Mouse (Mus musculus) hindbrain, postnatal 0 days (tissue): ENCODE results near the gene Igfbp2. TPM values are rescaled to one million over a fixed set of nuclear protein-coding genes. Genes with fewer than 3 reads are reported as not detected.
A peak's percentile ranks its signal among the peaks of the same experiment; 100 is the strongest.

Experiments
- ATAC-seq: fragments of 200-750 bp; cut with Nextera tagmentation; 2 replicates; pipeline ENCODE4 v1.8.0; 2017; ENCODE audit warnings: mild to moderate bottlenecking, moderate TSS enrichment, moderate library complexity
- DNase-seq: peaks from one replicate; pipeline ENCODE4 v3.0.0-alpha.2; 2015; ENCODE audit warnings: low spot score
- H3K27ac ChIP-seq: fragments of 300-500 bp; sonication (generic); 2 replicates; pipeline ENCODE4 v1.5.1; 2014; ENCODE audit warnings: mild to moderate bottlenecking
- H3K27me3 ChIP-seq: fragments of 300-500 bp; sonication (generic); 2 replicates; pipeline ENCODE4 v1.6.1; 2014; ENCODE audit warnings: low read length, mixed read lengths; ENCODE audit not compliant: insufficient read depth
- H3K36me3 ChIP-seq: fragments of 300-500 bp; sonication (generic); 2 replicates; pipeline ENCODE4 v1.6.1; 2014; ENCODE audit warnings: low read length, mixed read lengths; ENCODE audit not compliant: insufficient read depth
- H3K4me1 ChIP-seq: fragments of 300-500 bp; sonication (generic); 2 replicates; pipeline ENCODE4 v1.6.1; 2014; ENCODE audit warnings: antibody characterized with exemption, low read length, mixed read lengths; ENCODE audit not compliant: insufficient read depth
- H3K4me2 ChIP-seq: fragments of 300-500 bp; sonication (generic); 2 replicates; pipeline ENCODE4 v1.6.1; 2014; ENCODE audit warnings: low read depth, mild to moderate bottlenecking, low read length, moderate library complexity, mixed read lengths
- H3K4me3 ChIP-seq: fragments of 300-500 bp; sonication (generic); 2 replicates; pipeline ENCODE4 v1.5.1; 2014; ENCODE audit warnings: low read length
- H3K9ac ChIP-seq: fragments of 300-500 bp; sonication (generic); replicated peaks from 2 replicates; pipeline ENCODE4 v1.6.1; 2014; ENCODE audit warnings: mild to moderate bottlenecking, low read length, moderate library complexity, mixed read lengths
- H3K9me3 ChIP-seq: fragments of 300-500 bp; sonication (generic); 2 replicates; pipeline ENCODE4 v1.6.1; 2016; ENCODE audit warnings: low read length, mixed read lengths
- CTCF ChIP-seq: IDR thresholded peaks from 2 replicates; pipeline ENCODE4 v1.5.1; 2016; ENCODE audit warnings: antibody characterized with exemption, control low read depth, low read depth
- WGBS: fragments of 180-500 bp; shearing (Covaris S2); extraction: QIAGEN DNeasy Blood & Tissue Kit; methylation state at CpG from one replicate; pipeline ENCODE4 v1.1.7; 2014; 5-methylcytosine and 5-hydroxymethylcytosine counted together
- polyA plus RNA-seq: library from polyadenylated mRNA; unstranded; fragments of >200 nt; fragmentation: Nextera tagmentation; extraction: Ambion mirVana; gene quantifications from 2 replicates; pipeline ENCODE4 v1.2.1, GENCODE M21; 2015
- total RNA-seq: library from RNA; depleted of rRNA; stranded (reverse); fragments of >200 nt; gene quantifications from 2 replicates; pipeline ENCODE4 v1.2.3, GENCODE M21; 2014

Igfbp2 gene
- total and polyA plus RNA-seq, 2 experiments from 2014 or later = 480 to 686 TPM

- Histone ChIP-seq H3K4me2 (peak overlapping the region; percentile 83), H3K4me1 (peaks cover 16% of the 10 kb centered on the region; the same call in 1 of the 2 replicates), H3K27me3 (no peaks in the 10 kb centered on the region), H3K36me3 (no peaks in the 10 kb centered on the region), H3K9me3 (no peaks in the 10 kb centered on the region), H3K9ac (peak overlapping the region; percentile 61), H3K27ac (peak overlapping the region; percentile 92), H3K4me3 (peak overlapping the region; percentile 51)
- peak; percentile 75 for DNase-seq
- under 1% methylated on average over 43 of the region's 43 CpGs for WGBS
- ATAC-seq = peak; percentile 8
- peak; percentile 41 for TF ChIP-seq CTCF
Measured at GRCm38 (mm10) chr1:72873511-72874286, 49.4 kb downstream of the Igfbp2 start.

- Histone ChIP-seq H3K27ac (peak within 1 kb of the TSS; percentile 92), H3K4me1 (peaks cover 8% of the 10 kb centered on the region; the same call in 1 of the 2 replicates), H3K4me3 (peak within 1 kb of the TSS; percentile 51), H3K36me3 (no peaks in the 10 kb centered on the region), H3K4me2 (peak within 1 kb of the TSS; percentile 83), H3K27me3 (no peaks in the 10 kb centered on the region), H3K9ac (peak within 1 kb of the TSS; percentile 61), H3K9me3 (no peaks in the 10 kb centered on the region)
- TF ChIP-seq CTCF = 0 out of 2 replicates have a peak, but pooled peaks have one; percentile 15
- under 1% methylated on average over 38 of the region's 38 CpGs for WGBS
- ATAC-seq = peak; percentile 42; the same call in 1 of the 2 replicates
- peak; percentile 93 for DNase-seq
Measured at GRCm38 (mm10) chr1:72874287-72875211, 50.2 kb downstream of the Igfbp2 start, which contains the start of gene Igfbp5. TSS of gene Igfbp5 (minus strand) at chr1:72874884.

- Histone ChIP-seq H3K4me3 (0 out of 2 replicates have a peak overlapping the region, but pooled peaks have one; percentile 51), H3K4me2 (peak overlapping the region; percentile 83), H3K4me1 (0 out of 2 replicates have a peak, but pooled peaks cover 4% of the 10 kb centered on the region), H3K27me3 (no peaks in the 10 kb centered on the region), H3K27ac (no peak overlapping the region), H3K36me3 (no peaks in the 10 kb centered on the region), H3K9ac (0 out of 2 replicates have a peak overlapping the region, but pooled peaks have one; percentile 3), H3K9me3 (no peaks in the 10 kb centered on the region)
- DNase-seq (no peak), ATAC-seq (no peak)
- TF ChIP-seq CTCF = no peak
- 6% methylated on average over 3 of the region's 3 CpGs for WGBS
Measured at GRCm38 (mm10) chr1:72875708-72876107, 51.4 kb downstream of the Igfbp2 start.

- H3K4me1 ChIP-seq = 0 out of 2 replicates have a peak, but pooled peaks cover 4% of the 10 kb centered on the region
- WGBS = 17% methylated on average over 3 of the region's 3 CpGs
Measured at GRCm38 (mm10) chr1:72876111-72876510, 51.8 kb downstream of the Igfbp2 start.

GRCm38 (mm10) chr1:72877892-72878291 lies 53.6 kb downstream of the Igfbp2 start:
- Histone ChIP-seq H3K4me2 (peak overlapping the region; percentile 43), H3K27me3 (no peaks in the 10 kb centered on the region), H3K36me3 (no peaks in the 10 kb centered on the region), H3K4me1 (0 out of 2 replicates have a peak, but pooled peaks cover 4% of the 10 kb centered on the region), H3K4me3 (no peak overlapping the region), H3K27ac (no peak overlapping the region), H3K9ac (no peak overlapping the region), H3K9me3 (no peaks in the 10 kb centered on the region)
- WGBS = 3% methylated on average over 3 of the region's 3 CpGs
- peak; percentile 78 for DNase-seq
- TF ChIP-seq CTCF = peak; percentile 95
- peak; percentile 65; the same call in 1 of the 2 replicates for ATAC-seq

More at GRCm38 (mm10) chr1:72876111-72876510, 51.8 kb downstream of the Igfbp2 start:
- ATAC-seq = no peak
- peak; percentile 80 for DNase-seq
- Histone ChIP-seq H3K36me3 (no peaks in the 10 kb centered on the region), H3K4me3 (no peak overlapping the region), H3K9me3 (no peaks in the 10 kb centered on the region), H3K27me3 (no peaks in the 10 kb centered on the region), H3K27ac (no peak overlapping the region), H3K4me2 (peak overlapping the region; percentile 83), H3K9ac (no peak overlapping the region)
- peak; percentile 66 for TF ChIP-seq CTCF
